10 mouse cellular contexts compared by ENCODE assay signal in genomic region chr12:118376521-118377493, GRCm38 (mm10).
A peak's percentile ranks its signal among the peaks of the same experiment; 100 is the strongest.
DNase-seq lines count a peak whose midpoint lies in the region; ATAC-seq and TF ChIP-seq lines count a peak whose summit lies in the region.
"Had no signal": no experiment of that assay in that cellular context is flagged by ENCODE, and none has a peak within 500 bp of the region (broad histone marks: within the 10 kb centered on the region; RNA-seq: fewer than 3 reads in every experiment).

No protein-coding gene starts in this region.

- no peak overlapping the region for H3K27ac ChIP-seq in hindbrain, embryonic 14.5 days

- H3K9me3 ChIP-seq in hindbrain, embryonic 14.5 days (ENCODE audit: control insufficient read depth, low read length): no peaks in the 10 kb centered on the region

- 44% methylated on average over 14 of the region's 14 CpGs for WGBS in lung, adult 2 months
- 83% methylated on average over 14 of the region's 14 CpGs for WGBS in hindbrain, embryonic 14.5 days

- no peak overlapping the region for H3K9ac ChIP-seq in hindbrain, embryonic 14.5 days

- no peak for ATAC-seq in hindbrain, embryonic 14.5 days (ENCODE audit: low FRiP score)

- DNase-seq in lung, adult 18-20 months: peak; percentile 14 to 19
- DNase-seq in lung, adult 2 months: no peak
- peak; percentile 35 for DNase-seq in liver
- peak; percentile 86 for DNase-seq in naive thymus-derived CD4-positive, alpha-beta T cell, adult 2 months (ENCODE audit: low read depth)
- DNase-seq in thymus, postnatal 25 days: peak; percentile 75
- DNase-seq in cerebellum, postnatal 4 days (ENCODE audit: low spot score in 2 of 2): no peak
- no peak for DNase-seq in left cerebral cortex, adult 9 months (ENCODE audit: low spot score in 2 of 2)
- DNase-seq in hindbrain, embryonic 14.5 days (ENCODE audit: low spot score): no peak
- DNase-seq: cerebellum, adult 8-10 months; kidney, adult 2 months had no signal

- H3K36me3 ChIP-seq in hindbrain, embryonic 14.5 days (replicated peaks; ENCODE audit: control insufficient read depth, insufficient read depth): no peaks in the 10 kb centered on the region

- TF ChIP-seq POLR2A in lung, adult 2 months (IDR thresholded peaks at IDR 0.05; ENCODE audit: borderline replicate concordance, extremely low read depth, low read depth, low read length): no peak

- no peak overlapping the region for H3K4me2 ChIP-seq in hindbrain, embryonic 14.5 days (replicated peaks)

- no peak for TF ChIP-seq CTCF in lung, adult 2 months (IDR thresholded peaks at IDR 0.05; ENCODE audit: insufficient read depth, low read length)

- no peak overlapping the region for H3K4me3 ChIP-seq in lung, adult 2 months (replicated peaks; ENCODE audit: extremely low read depth, low read depth, low read length)
- no peak overlapping the region for H3K4me3 ChIP-seq in hindbrain, embryonic 14.5 days (replicated peaks; ENCODE audit: low read length)

- no peaks in the 10 kb centered on the region for H3K27me3 ChIP-seq in hindbrain, embryonic 14.5 days (ENCODE audit: control insufficient read depth, insufficient read depth, low read length)

- H3K4me1 ChIP-seq in lung, adult 2 months (ENCODE audit: control insufficient read depth, insufficient read depth, low read length): no peaks in the 10 kb centered on the region
- H3K4me1 ChIP-seq in hindbrain, embryonic 14.5 days (replicated peaks; ENCODE audit: control insufficient read depth, insufficient read depth, low read length): no peaks in the 10 kb centered on the region

Comparison
In these comparisons a context has a peak if more than half of its experiments do, and no peak if none do; other contexts are left out.
1. DNase-seq: peak in lung, adult 18-20 months (2 of 2), liver (single experiment), naive thymus-derived CD4-positive, alpha-beta T cell, adult 2 months (single experiment) and thymus, postnatal 25 days (single experiment); none in lung, adult 2 months (single experiment), cerebellum, postnatal 4 days (0 of 2), left cerebral cortex, adult 9 months (0 of 2) and hindbrain, embryonic 14.5 days (single experiment).